Mouse (Mus musculus) adrenal gland, adult 18-20 months (tissue): Measurements from ENCODE around the gene Atp13a1. TPM values are rescaled to one million over a fixed set of nuclear protein-coding genes. Genes with fewer than 3 reads are reported as not detected.

Source experiments
- DNase-seq, 2 experiments: peaks; one replicate each; pipeline ENCODE4 v3.0.0; 2021 to 2022; ENCODE audit warnings: low spot score in 2 of 2
- total RNA-seq, 2 experiments: library from RNA; stranded (reverse); gene quantifications; 1 replicate in 1 of 2; 2 replicates in 1 of 2; pipeline ENCODE4 v1.2.3; 2021

The Atp13a1 gene
- total RNA-seq, 2 experiments from 2014 or later = 34.0 to 42.8 TPM

GRCm38 (mm10) chr8:69799261-69799660 lies 8.3 kb downstream of the Atp13a1 start:
- DNase-seq = peak; percentile 1 to 14

GRCm38 (mm10) chr8:69799946-69800345 lies 9.0 kb downstream of the Atp13a1 start:
- no peak for DNase-seq

- no peak for DNase-seq
These were observed 10.8 kb downstream of the Atp13a1 start for GRCm38 (mm10) chr8:69801796-69802195.

GRCm38 (mm10) chr8:69802216-69802615 lies 11.3 kb downstream of the Atp13a1 start:
- DNase-seq = no peak

- no peak for DNase-seq
These were observed 12.4 kb downstream of the Atp13a1 start for GRCm38 (mm10) chr8:69803366-69803765.

GRCm38 (mm10) chr8:69804537-69804936 lies 13.6 kb downstream of the Atp13a1 start:
- no peak for DNase-seq

GRCm38 (mm10) chr8:69805086-69805485 lies 14.1 kb downstream of the Atp13a1 start:
- DNase-seq = peak in 1 of 2 experiments; percentile 17

- peak in 1 of 2 experiments; percentile 16 for DNase-seq
These were observed 14.5 kb downstream of the Atp13a1 start for GRCm38 (mm10) chr8:69805491-69805890.

GRCm38 (mm10) chr8:69807236-69807635 lies 16.3 kb downstream of the Atp13a1 start:
- peak in 1 of 2 experiments; percentile 16 for DNase-seq

- peak; percentile 75 to 81 for DNase-seq
These were observed 17.3 kb downstream of the Atp13a1 start, which contains the start of gene Gmip for GRCm38 (mm10) chr8:69808094-69808863. Gene Gmip (plus strand): TSS chr8:69808679.

GRCm38 (mm10) chr8:69808864-69809403 lies 18.0 kb downstream of the Atp13a1 start:
- DNase-seq = peak in 1 of 2 experiments; percentile 33

- peak in 1 of 2 experiments; percentile 14 for DNase-seq
These were observed 18.9 kb downstream of the Atp13a1 start for GRCm38 (mm10) chr8:69809820-69810219.

- DNase-seq = no peak
These were observed 23.9 kb downstream of the Atp13a1 start for GRCm38 (mm10) chr8:69814881-69815280.

- no peak for DNase-seq
These were observed 24.4 kb downstream of the Atp13a1 start for GRCm38 (mm10) chr8:69815396-69815795.

- no peak for DNase-seq
These were observed 29.5 kb downstream of the Atp13a1 start for GRCm38 (mm10) chr8:69820466-69820865.

GRCm38 (mm10) chr8:69821971-69822385 lies 31.0 kb downstream of the Atp13a1 start:
- peak in 1 of 2 experiments; percentile 37 for DNase-seq

- DNase-seq = peak; percentile 52 to 63
These were observed 31.6 kb downstream of the Atp13a1 start, which contains the start of gene Lpar2 for GRCm38 (mm10) chr8:69822386-69823191. Gene Lpar2 (plus strand): TSS chr8:69822429.

GRCm38 (mm10) chr8:69826371-69826770 lies 35.4 kb downstream of the Atp13a1 start:
- no peak for DNase-seq

- peak; percentile 65 to 66 for DNase-seq
These were observed 41.4 kb downstream of the Atp13a1 start, which contains the start of gene Pbx4 for GRCm38 (mm10) chr8:69832298-69832853. Gene Pbx4 (plus strand): TSS chr8:69832491.

GRCm38 (mm10) chr8:69837057-69837682 lies 46.2 kb downstream of the Atp13a1 start:
- no peak for DNase-seq
